Mouse (Mus musculus) bone marrow macrophage, adult 2 months (primary cell): ENCODE data around the gene Matn3. TPM values are rescaled to one million over a fixed set of nuclear protein-coding genes. Genes with fewer than 3 reads are reported as not detected.

Source experiments
- H3K27ac ChIP-seq: 2 replicates; pipeline ENCODE4 v1.5.1; 2012; ENCODE audit warnings: low read depth, low read length; ENCODE audit not compliant: insufficient read depth
- H3K4me1 ChIP-seq: 2 replicates; pipeline ENCODE4 v1.6.1; 2012; ENCODE audit warnings: low read length; ENCODE audit not compliant: control insufficient read depth, insufficient read depth
- H3K4me3 ChIP-seq: 2 replicates; pipeline ENCODE4 v1.5.1; 2012; ENCODE audit warnings: mild to moderate bottlenecking, low read length, moderate library complexity; ENCODE audit not compliant: insufficient read depth
- CTCF ChIP-seq: IDR thresholded peaks from 2 replicates; pipeline ENCODE4 v1.5.1; 2012; ENCODE audit warnings: low read depth, mild to moderate bottlenecking, low read length, moderate library complexity
- POLR2A ChIP-seq: IDR thresholded peaks from 2 replicates; pipeline ENCODE4 v1.6.1; 2012; ENCODE audit warnings: mild to moderate bottlenecking, low read depth, low read length, borderline replicate concordance
- polyA plus RNA-seq: library from polyadenylated mRNA; stranded (reverse); fragments of >200 nt; gene quantifications from 2 replicates; pipeline ENCODE4 v1.2.4, GENCODE M21; 2012; ENCODE audit not compliant: missing spikeins, insufficient read depth, insufficient read length

Gene Matn3
- polyA plus RNA-seq: not detected in 2 replicates

DNA sequence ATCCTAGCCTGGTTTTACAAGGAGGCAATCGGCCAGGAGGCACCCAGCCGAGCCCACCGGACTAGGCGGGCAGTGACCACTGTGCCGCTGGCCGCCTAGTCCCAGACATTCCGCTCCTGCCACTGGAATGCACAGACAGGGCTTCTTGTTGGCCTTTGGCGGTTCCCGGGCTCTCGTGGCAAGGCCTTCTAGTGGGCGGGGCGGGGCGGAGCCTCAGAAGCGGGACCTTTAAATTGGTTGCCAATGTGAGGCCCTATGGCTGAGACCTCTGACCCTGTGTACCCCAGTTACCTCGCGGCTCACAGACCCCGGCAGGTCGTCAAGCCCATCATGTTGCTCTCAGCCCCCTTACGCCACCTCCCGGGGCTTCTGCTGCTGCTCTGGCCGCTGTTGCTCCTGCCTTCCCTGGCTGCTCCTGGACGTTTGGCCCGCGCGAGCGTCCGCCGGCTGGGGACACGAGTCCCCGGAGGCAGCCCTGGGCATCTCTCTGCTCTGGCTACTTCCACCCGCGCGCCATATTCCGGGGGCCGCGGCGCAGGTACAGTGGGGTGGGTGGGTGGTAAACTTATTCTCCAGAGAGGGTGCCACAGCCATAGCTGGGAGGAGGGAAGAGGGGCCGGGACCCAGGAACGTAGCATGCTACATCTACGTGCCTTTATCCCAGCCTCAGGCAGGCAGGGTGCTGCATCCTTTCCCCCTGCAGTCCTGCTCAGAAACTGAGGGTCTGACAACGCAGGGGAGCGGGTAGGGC, at the start of gene Matn3:
Matn3 (plus strand) TSS at position 216 of the 751 bp plus-strand sequence.
- Histone ChIP-seq H3K4me1 (peaks cover 19% of the 10 kb centered on the region), H3K4me3 (peak within 1 kb of the TSS; percentile 53), H3K27ac (peak within 1 kb of the TSS; percentile 66)
- TF ChIP-seq POLR2A (no peak), CTCF (no peak)

GRCm38 (mm10) chr12:8898879-8899785, 48.6 kb upstream of the Matn3 start:
- Histone ChIP-seq H3K4me1 (peaks cover 3% of the 10 kb centered on the region), H3K27ac (no peak overlapping the region), H3K4me3 (no peak overlapping the region)
- TF ChIP-seq POLR2A: no peak
- no peak for TF ChIP-seq CTCF

DNA sequence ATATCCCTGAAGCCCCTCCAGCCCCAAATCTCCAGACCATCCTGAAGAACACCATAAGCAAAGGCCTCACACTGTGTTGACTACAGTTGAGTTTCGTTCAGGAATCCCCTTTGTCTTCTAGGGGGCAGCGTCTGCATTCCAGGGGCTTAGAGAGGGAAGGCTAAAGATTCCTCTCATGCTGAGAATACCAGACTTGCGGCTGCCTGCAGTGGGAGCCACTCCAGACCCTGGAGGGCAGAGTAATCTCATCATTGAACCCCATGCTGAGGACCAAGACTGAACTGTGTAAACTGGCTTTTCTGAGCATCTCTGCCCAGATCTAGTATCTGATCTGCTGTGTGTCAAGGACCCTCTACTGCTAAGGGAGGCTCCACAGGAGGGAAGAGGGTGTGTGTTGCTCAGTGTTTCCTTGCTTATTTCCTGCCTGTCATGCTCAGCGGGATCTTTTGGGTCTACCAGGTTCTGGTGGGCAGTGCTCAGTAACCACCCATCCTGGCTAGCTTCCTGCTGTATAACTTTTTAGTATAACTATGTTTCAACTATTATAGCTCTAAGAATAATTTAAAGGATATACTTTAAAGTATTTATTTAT, 47.5 kb upstream of the Matn3 start:
- Histone ChIP-seq H3K27ac (no peak overlapping the region), H3K4me3 (no peak overlapping the region), H3K4me1 (peaks cover 3% of the 10 kb centered on the region)
- TF ChIP-seq POLR2A (no peak), CTCF (no peak)

- Histone ChIP-seq H3K4me3 (no peak overlapping the region), H3K27ac (no peak overlapping the region), H3K4me1 (peaks cover 3% of the 10 kb centered on the region)
- TF ChIP-seq CTCF: no peak
- no peak for TF ChIP-seq POLR2A
Observed at GRCm38 (mm10) chr12:8900919-8901663, 46.6 kb upstream of the Matn3 start.

DNA sequence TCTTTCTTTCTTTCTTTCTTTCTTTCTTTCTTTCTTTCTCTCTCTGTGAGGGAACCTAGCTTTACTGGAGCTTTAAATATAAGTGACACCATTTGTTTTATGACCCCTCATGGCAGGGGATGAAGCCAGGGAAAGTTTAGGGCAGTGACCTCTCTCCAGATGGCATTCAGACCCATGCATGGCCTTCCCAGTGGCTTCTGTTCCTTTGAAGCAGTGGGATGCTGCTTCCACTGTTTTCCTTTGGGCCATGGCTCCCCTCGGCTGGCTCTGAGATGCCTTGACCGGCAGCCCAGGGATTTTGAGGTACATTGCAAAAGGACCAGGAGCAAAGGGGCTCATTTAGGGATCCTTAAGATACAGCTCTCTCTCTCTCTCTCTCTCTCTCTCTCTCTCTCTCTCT, 45.8 kb upstream of the Matn3 start:
- TF ChIP-seq CTCF (no peak), POLR2A (no peak)
- no peak overlapping the region for H3K27ac ChIP-seq
- H3K4me1 ChIP-seq: peaks cover 3% of the 10 kb centered on the region
- no peak overlapping the region for H3K4me3 ChIP-seq

GRCm38 (mm10) chr12:8902479-8902878, 45.2 kb upstream of the Matn3 start:
- Histone ChIP-seq H3K4me1 (peaks cover 3% of the 10 kb centered on the region), H3K4me3 (no peak overlapping the region), H3K27ac (no peak overlapping the region)
- TF ChIP-seq POLR2A: no peak
- TF ChIP-seq CTCF: no peak

DNA sequence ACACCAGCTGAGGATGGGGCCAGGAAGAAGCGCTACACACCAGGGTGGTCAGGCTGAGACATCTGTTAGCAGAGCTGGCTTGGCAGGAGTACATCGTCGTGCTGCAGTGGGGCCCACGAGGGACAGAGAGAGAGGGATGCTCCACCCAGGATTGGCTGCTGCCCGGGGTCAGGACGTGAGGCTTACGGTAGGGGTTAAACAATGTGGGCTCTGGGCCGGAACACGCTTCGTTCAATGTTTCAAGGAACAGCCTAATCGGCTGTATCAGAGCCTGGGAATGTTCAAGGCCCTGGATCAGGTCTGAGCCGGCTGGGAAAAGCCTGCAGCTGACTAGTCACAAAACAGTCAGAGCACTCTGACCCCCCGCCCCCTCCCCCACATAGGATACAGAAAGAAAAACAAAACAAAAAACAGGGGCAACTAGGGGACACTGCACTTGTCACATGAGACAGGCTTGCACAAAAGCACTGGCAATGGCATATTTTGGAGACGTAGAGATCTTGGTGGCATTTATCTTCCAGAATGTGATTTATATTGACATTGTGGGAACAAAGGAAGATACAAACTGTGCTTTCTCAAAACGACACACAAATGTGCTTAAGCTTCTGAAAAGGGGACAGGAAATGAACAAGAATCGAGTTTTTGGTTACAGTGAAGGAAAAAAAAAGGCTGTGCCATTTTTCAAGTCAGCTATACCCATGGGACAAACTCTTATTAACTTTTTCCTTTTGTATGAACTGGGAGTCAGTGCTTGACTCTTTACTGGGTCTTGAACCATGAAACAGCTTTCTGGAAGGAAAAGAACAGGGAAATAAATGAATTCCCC, 34.7 kb upstream of the Matn3 start:
- Histone ChIP-seq H3K27ac (no peak overlapping the region), H3K4me3 (no peak overlapping the region), H3K4me1 (no peaks in the 10 kb centered on the region)
- no peak for TF ChIP-seq CTCF
- no peak for TF ChIP-seq POLR2A

DNA sequence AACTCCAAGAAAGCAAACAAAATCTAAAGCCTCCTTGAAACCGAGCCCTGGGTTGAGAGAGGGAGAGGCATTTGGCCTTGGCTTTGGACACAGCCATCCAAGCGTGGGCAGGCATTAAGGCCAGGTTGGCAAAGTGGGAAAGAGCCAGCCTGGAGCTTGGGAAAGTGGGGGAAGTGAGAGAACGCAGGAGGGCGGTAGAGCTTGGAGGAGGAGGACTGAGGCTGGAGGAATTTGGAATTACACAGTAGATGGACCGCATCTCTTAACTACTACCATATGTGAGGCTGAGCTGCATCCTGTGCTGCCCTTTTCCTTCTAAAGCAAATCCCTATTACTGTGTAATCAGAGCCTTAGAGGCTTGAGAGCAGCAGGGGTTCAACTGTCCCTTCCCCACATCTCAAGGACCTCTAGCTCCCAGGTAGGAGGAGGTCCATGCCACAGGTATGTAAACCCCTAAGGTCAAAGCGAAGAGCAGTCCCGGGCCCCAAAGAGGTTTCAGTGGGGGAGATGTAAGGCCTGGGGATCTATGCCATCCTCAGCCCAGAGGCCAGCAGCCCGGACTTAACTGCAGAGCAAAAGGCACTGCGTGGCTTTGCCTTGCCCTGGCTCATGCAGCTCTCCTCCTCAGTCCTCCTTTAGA, 33.9 kb upstream of the Matn3 start:
- Histone ChIP-seq H3K27ac (no peak overlapping the region), H3K4me3 (no peak overlapping the region), H3K4me1 (no peaks in the 10 kb centered on the region)
- TF ChIP-seq POLR2A (no peak), CTCF (no peak)
